Mouse (Mus musculus) MN1 (cell line): ENCODE results near the gene Tbc1d14.

Source experiments
- DNase-seq: peaks from one replicate; pipeline ENCODE4 v3.0.0-alpha.2; 2016; ENCODE audit warnings: low spot score

Tbc1d14 gene

GRCm38 (mm10) chr5:36553886-36554285 is 39.2 kb downstream of the Tbc1d14 start:
- no peak for DNase-seq

- no peak for DNase-seq
Measured at GRCm38 (mm10) chr5:36553056-36553606, 39.9 kb downstream of the Tbc1d14 start.

DNA sequence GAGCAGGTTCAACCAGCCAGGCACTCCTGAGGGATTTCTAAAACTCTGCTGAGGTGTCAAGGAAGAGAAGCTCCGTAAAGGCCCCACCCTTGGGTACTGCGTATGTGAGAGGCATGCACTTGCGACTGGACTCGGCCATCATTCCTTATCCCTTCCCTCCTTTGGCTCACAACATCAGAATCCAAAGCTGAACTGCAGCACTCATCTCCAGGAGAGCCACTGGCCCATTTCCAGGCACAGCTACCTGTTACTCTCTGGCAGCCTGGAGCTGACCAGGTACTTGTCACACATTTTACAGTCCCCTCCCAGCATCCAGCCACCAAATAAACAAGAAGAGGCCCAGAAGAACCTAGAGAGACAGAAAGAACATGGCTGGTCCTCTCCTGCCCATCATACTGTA is 40.7 kb downstream of the Tbc1d14 start:
- no peak for DNase-seq

DNA sequence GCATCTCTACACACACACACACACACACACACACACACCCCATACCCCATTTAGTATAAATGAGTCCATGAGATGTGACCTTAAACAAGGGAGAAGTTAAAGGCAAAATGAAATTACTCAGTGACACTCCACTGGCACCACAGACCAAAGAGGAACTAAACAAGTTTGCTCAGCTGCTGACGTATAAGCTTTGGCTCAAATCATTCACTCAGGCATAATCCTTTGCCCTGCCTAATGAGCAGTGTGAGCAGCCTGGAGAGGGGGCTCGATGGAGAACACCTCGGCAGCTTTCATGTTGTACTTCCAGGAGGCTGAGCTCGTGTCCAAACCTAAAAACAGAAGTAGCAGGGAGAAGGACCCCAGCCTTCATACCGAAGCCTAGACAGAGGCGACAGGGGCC is 43.8 kb downstream of the Tbc1d14 start:
- DNase-seq, result no peak

DNA sequence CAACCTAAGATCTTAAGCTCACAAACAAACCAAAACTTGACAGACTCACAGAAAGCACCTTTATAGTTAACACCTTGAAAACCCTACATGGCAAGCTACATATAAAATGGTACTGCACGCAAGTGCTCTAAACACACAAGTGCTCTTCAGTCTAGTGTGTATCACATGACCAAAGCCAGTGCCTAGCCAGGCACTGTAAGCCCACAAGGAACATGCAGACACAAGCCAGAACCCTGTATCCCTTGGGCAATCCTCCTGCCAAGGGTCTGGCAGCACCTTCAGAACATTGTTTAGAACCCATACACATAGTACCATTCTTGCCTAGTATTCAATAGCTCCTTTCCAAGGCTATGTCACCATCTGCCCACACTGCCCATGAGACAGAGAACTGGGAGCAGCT is 48.3 kb downstream of the Tbc1d14 start:
- no peak for DNase-seq

GRCm38 (mm10) chr5:36540928-36541327 is 52.1 kb downstream of the Tbc1d14 start:
- DNase-seq, result no peak

DNA sequence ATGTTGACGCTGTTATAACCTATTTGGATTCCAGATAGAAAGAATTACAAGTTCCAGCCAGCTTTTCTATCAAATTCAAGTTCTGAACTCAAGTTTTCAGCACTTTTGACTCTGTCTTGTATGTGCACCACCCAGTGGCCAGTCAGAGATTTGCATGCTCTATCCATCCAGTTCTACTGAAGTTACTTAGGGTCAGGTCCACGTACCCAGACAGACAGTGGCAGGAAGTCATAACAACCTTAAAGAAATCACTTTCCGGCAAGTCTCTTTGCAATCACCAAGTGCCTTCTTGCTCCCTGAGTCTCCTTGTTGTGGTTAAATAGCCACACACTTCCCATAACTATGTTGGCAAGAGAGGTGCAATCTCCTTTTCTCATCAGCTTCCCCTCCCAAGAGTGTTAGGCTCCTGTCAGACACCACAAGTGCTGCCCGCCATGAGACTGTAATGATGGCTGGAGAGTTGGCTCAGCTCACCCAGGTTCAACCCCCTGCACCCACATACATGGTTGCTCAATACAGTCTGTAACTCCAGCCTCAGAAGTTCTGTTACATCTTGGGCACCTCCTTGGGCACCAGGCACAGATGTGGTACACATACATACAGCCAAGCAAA is 54.4 kb downstream of the Tbc1d14 start:
- peak; percentile 54 for DNase-seq

DNA sequence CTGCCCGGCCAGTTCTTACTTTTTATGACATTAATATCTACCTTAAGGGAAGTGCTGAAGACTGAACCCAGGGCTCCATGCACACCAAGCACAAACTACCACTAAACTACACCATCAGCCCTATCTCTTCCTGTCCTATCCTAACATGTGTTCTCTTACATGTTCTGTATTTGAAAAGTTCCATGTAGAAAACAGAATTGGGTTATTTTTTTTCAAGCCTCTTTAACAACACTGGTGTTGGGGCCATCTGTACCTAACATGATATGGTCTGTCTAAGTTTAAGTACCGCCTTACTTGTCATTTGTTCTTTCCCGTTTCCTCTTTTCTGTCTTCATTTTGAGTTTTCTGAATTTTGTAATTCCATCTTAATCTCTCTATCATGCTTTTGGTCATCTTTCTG is 56.7 kb downstream of the Tbc1d14 start:
- no peak for DNase-seq

GRCm38 (mm10) chr5:36535438-36536176 is 57.5 kb downstream of the Tbc1d14 start:
- no peak for DNase-seq

DNA sequence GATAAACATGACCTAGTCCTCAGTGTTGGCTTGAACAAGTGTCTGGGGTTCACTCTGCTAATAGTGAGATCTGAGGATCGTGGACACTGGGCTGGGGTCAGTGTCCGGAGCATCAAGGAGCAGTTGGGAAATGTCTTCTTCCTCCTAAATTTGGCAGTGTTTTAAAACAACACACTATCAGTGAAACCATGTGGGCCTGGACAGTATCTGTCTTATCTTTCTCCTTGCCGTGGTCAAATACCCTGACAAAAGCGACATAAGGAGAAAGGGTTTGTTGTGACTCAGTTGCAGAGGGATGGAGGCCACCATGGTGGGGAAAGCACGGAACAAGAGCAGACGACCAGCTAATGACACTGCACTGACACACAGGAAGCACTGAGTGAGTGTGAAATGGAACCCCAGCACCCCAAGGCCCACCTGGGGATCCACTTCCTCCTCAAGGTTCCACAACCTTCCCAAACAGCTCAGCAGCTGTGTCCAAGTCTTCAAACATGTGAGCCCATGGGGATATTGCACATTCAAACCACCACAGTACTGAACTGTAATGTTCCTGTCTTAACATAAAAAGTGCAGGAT is 58.5 kb downstream of the Tbc1d14 start:
- no peak for DNase-seq

DNA sequence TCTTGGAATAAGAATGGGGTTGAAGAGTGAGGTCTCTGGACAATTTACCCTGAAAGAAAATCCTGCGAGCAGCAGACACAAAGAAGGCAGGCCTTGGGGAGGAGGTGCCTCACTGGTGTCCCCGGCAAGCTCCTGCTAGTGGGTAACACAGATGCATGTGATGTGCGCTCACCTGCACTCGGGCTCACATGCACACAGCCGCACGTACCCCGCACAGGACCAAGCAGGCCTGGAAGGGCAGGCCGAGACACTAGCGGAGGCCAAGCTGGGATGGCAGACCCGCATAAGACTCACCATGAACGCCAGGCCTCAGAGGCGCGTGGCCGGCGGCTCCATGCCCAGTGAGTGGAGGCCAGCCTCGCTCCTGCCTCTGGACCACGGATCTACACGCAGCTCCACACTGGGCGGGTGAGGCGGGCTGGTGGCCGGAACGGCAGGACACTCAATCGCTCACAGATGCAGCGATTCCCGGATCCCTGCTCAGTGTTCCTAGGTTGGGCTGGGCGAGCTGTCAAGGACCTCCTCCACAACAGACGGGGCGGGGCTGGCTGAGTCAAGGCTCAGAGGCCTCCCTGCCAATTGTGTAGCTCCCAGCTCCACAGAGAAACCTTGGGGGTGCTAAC is 62.8 kb downstream of the Tbc1d14 start:
- peak; percentile 87 for DNase-seq

DNA sequence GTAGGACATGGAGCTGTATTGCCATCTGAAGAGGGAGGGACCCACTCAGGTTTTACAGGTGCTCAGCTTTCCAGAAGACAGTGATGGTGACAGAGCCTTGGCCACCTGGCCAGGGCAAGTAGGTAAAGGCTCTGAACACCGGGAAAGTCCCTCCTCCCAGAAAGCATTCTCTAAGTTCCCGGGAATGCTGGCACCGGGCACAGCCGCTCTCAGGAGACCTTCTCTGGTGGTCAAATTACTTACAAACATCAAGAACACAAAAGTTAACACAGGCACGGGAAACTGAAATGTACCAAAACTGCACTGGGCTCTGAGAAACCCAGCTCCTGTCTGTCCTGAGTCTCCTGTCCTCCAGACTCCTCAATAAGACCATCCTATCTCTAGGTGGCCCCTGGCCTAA is 63.4 kb downstream of the Tbc1d14 start:
- DNase-seq, result peak; percentile 12

DNA sequence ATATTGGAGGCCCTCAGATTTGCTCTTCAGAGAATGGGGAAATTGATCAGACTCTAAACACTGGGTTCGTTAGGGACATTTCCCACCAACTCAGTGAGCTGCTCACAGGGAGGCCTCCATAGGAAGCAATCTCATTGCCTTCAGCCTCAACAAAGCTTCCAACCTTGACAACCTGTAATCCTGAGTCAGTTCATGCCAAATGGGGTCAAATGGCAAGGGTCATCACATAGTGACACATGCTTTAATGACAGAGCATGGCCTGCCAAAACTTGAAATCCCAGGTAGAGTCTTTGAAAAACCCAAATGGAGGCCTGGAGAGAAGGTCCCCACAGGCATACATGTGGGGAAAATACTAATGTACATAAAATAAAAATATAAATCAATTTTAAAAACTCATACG is 66.2 kb downstream of the Tbc1d14 start:
- DNase-seq, result no peak

DNA sequence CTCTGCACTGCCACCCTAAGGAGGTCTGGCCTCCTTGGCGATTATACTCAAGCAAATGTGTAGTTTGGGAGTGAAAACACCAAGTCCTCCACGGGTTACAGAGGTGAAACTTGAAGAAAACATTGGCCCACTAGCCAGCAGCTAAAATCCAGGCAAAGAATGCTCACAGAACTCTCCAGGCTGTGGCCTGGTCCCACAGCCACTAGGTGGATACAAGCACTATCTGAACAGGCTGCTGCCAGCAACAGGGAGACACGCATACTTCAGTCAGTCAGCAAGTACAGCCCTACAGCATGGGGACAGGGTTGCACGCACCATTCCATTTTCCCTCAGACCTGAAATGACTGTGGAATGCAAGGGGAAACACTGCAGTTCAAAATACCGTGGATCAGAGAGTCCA is 66.8 kb downstream of the Tbc1d14 start:
- DNase-seq, result peak; percentile 32

DNA sequence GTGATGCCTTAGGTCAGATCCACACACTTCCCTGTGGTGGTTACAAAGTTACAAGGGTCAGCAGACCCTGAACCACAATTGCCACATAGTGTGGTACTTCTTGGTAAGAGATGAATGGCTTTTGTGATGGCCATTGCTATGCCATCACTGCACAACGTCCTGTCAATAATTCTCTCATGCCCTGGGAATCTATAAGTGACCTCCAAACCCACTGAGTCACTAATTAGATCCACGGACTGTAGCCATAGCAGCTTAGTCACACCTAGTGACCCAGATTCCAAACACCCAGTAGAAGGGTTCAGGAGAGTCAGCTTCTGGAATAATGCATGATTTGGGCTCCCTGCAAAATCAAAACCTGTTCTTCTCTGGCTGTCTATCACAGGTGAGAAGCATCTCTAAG is 67.9 kb downstream of the Tbc1d14 start:
- no peak for DNase-seq

DNA sequence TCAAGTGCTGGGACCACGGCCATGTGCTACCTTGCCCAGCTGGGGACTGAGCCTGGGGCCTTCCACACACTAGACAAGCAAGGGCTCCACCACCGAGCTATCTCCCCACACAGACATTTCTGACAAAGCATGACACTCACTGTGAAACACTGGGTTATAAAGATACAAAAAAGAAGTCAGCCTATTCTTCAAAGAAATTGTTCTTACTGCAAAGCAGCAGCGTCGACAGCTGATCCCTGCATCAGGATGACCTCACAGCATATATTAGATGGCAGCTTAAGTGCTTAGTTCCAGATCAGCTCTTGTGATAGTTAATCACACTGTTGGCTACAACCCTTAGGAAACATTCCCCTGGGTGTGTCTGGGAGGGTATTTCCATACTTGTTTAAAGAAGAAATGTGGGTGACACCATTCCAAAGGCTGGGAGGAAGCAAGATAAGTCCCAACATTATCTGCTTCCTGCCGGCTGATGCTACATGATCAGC is 69.8 kb downstream of the Tbc1d14 start:
- peak; percentile 9 for DNase-seq

- no peak for DNase-seq
Measured at GRCm38 (mm10) chr5:36522782-36523181, 70.3 kb downstream of the Tbc1d14 start.

GRCm38 (mm10) chr5:36519751-36520150 is 73.3 kb downstream of the Tbc1d14 start:
- no peak for DNase-seq

GRCm38 (mm10) chr5:36517596-36517995 is 75.5 kb downstream of the Tbc1d14 start:
- DNase-seq, result no peak

- no peak for DNase-seq
Measured at GRCm38 (mm10) chr5:36515558-36515957, 77.5 kb downstream of the Tbc1d14 start.

DNA sequence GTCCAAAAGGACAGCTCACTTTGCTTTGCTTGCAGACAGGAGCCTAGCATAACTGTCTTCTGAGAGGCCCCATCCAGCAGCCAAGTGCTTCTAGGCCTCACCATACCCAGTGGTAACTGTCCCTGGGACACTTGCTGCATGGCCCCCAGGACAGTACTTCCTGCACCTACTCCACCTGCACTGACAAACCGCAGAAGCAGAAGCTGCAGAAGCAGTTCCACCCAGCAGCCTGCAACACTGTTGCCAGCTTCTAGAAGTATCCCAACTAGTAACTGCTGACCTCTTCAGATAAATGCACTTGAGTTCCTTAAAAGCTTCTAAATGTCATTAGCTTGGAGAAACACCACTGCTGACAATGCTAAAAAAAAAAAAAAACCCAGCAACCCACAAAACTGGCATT is 78.0 kb downstream of the Tbc1d14 start:
- no peak for DNase-seq

DNA sequence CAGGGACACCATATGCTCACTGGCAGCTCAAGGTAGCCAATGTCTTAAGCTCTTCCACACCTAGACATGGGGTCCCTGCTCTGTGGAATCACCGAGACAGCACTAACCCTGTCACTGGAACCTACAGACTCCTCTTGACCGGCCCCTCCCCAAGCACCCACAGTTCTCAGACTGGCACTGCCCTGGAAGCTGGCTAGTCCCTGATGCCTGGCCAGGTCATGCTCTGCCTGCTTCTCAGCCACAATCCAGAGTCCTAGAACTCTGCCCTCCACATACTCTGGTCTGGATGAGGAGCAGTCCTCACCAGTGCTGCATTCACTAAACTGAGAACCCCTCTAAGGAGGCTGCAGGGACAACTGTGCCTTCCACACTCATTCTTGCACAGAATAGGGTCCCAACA is 82.1 kb downstream of the Tbc1d14 start:
- DNase-seq, result no peak

DNA sequence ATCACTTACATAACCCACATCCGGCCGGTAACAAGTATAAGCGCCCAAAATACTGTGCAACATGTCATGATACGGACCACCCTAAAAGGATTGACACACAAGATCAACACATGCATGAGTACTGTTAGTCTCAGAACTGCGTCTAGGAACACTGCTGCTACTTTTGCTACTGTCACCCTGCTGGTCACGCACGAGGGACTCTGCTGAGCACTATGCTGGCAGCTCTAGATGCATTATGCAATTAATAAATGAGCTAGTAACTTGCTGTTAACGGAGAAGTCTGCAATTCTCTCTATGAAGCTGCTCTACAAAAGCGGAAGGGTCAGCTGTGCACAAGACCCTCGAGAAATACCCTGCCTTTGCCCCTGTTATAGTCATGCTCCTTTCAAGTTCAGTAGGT is 84.7 kb downstream of the Tbc1d14 start:
- DNase-seq, result no peak
